In the genomic region with DNA sequence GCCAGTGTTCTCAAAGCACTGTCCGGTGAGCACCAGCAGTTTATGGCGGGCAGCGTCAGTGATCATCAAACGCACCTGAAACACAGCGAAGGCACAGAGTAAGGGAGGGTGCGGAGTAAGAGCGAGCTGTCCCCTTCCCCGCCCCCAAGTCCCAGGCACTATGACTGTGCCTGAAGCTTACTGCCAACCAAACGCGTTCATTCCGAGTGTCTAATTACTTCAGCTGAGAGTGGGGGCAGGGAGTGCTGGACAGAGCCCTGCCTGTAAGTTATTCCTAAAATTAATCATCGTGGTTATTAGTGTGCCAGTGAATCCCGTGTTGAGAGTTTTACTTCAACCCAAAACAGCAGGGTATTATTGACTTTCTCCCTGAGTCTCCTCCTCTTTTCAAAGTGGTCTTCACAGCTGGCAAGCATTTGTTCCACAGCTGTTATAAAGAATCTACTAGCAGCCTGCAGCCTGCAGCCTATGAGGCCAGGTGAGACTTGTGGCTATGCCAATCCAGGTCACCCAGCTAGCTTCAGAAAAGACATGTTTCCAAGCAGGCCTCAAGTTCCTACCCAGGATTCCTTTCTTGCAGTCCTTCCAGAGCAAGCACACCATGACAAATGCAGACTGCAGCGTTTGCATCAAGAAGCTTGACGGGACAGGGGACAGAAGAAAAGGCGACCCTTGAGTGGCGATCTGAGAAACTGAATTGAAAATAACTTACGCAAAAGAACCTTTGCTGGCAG, we compare ENCODE assay signal across 11 mouse cellular contexts.
DNase-seq lines count a peak whose midpoint lies in the region; ATAC-seq and TF ChIP-seq lines count a peak whose summit lies in the region.
"Had no signal": no experiment of that assay in that cellular context is flagged by ENCODE, and none has a peak within 500 bp of the region (broad histone marks: within the 10 kb centered on the region; RNA-seq: fewer than 3 reads in every experiment).

No protein-coding gene starts in this region.

- no peak for ATAC-seq in forebrain, postnatal 0 days
- ATAC-seq in limb, embryonic 13.5 days (ENCODE audit: low FRiP score, low read depth): peak; percentile 68; the same call in 1 of the 2 replicates
- ATAC-seq in inflammation-experienced regulatory T-cells, adult 6 months: no peak

- H3K27ac ChIP-seq in forebrain, postnatal 0 days (ENCODE audit: low read depth, low read length): no peak overlapping the region
- peak overlapping the region; percentile 33; the same call in 1 of the 2 replicates for H3K27ac ChIP-seq in limb, embryonic 13.5 days
- H3K27ac ChIP-seq: heart, adult 2 months had no signal

- no peaks in the 10 kb centered on the region for H3K27me3 ChIP-seq in forebrain, postnatal 0 days (ENCODE audit: insufficient read depth, low read length)
- no peaks in the 10 kb centered on the region for H3K27me3 ChIP-seq in limb, embryonic 13.5 days

- peak; percentile 71 for DNase-seq in Muller cell, postnatal 12 days (ENCODE audit: inconsistent ontology term)
- DNase-seq in brain, embryonic 14.5 days (ENCODE audit: low read depth): peak; percentile 69
- DNase-seq in forebrain, postnatal 0 days: no peak
- no peak for DNase-seq in kidney, adult 8-10 months
- DNase-seq in layer of hippocampus, postnatal 14 days (ENCODE audit: low spot score in 2 of 2): no peak
- DNase-seq in adrenal gland, postnatal 36 days: no peak
- DNase-seq: adrenal gland, adult 2 months; left cerebral cortex, postnatal 4 days had no signal

- 18% methylated on average over 18 of the region's 18 CpGs for WGBS in forebrain, postnatal 0 days
- 35% methylated on average over 18 of the region's 18 CpGs for WGBS in limb, embryonic 13.5 days

- TF ChIP-seq CTCF in brain, embryonic 14.5 days (IDR thresholded peaks at IDR 0.05; ENCODE audit: borderline replicate concordance, extremely low read depth, insufficient read depth, insufficient read length): no peak
- no peak for TF ChIP-seq CTCF in forebrain, postnatal 0 days (IDR thresholded peaks at IDR 0.05; ENCODE audit: low read depth)

- peaks cover 52% of the 10 kb centered on the region for H3K36me3 ChIP-seq in forebrain, postnatal 0 days (ENCODE audit: insufficient read depth)
- peaks cover 37% of the 10 kb centered on the region for H3K36me3 ChIP-seq in limb, embryonic 13.5 days

- H3K9ac ChIP-seq in forebrain, postnatal 0 days: no peak overlapping the region
- no peak overlapping the region for H3K9ac ChIP-seq in limb, embryonic 13.5 days

- H3K4me3 ChIP-seq in forebrain, postnatal 0 days (ENCODE audit: low read depth, low read length): no peak overlapping the region
- no peak overlapping the region for H3K4me3 ChIP-seq in limb, embryonic 13.5 days
- H3K4me3 ChIP-seq: heart, adult 2 months had no signal

- H3K4me1 ChIP-seq in forebrain, postnatal 0 days (ENCODE audit: insufficient read depth): peaks cover 36% of the 10 kb centered on the region
- H3K4me1 ChIP-seq in limb, embryonic 13.5 days: peaks cover 34% of the 10 kb centered on the region

- TF ChIP-seq POLR2A in brain, embryonic 14.5 days (IDR thresholded peaks at IDR 0.05; ENCODE audit: borderline replicate concordance, extremely low read depth, insufficient read depth, insufficient read length, poor library complexity, severe bottlenecking): no peak

- H3K4me2 ChIP-seq in forebrain, postnatal 0 days (ENCODE audit: low read depth): peak overlapping the region; percentile 20; the same call in 1 of the 2 replicates
- peak overlapping the region; percentile 19; the same call in 1 of the 2 replicates for H3K4me2 ChIP-seq in limb, embryonic 13.5 days (replicated peaks)

- no peaks in the 10 kb centered on the region for H3K9me3 ChIP-seq in forebrain, postnatal 0 days (ENCODE audit: low read length)
- no peaks in the 10 kb centered on the region for H3K9me3 ChIP-seq in limb, embryonic 13.5 days

Comparison
In these comparisons a context has a peak if more than half of its experiments do, and no peak if none do; other contexts are left out.
1. DNase-seq: peak in Muller cell, postnatal 12 days (single experiment) and brain, embryonic 14.5 days (single experiment); none in forebrain, postnatal 0 days (single experiment), kidney, adult 8-10 months (0 of 2), layer of hippocampus, postnatal 14 days (0 of 2) and adrenal gland, postnatal 36 days (0 of 2).